Mouse (Mus musculus) small intestine, adult 2 months (tissue): Measurements from ENCODE around the gene Zfp809. TPM values are rescaled to one million over a fixed set of nuclear protein-coding genes. Genes with fewer than 3 reads are reported as not detected.

Source experiments
- H3K27ac ChIP-seq: fragments of 200-500 bp; 2 replicates; pipeline ENCODE4 v1.5.1; 2012; ENCODE audit warnings: low read depth, low read length, control low read depth, inconsistent platforms; ENCODE audit not compliant: insufficient read depth
- H3K27me3 ChIP-seq: fragments of 200-500 bp; 2 replicates; pipeline ENCODE4 v1.6.1; 2012; ENCODE audit warnings: mild to moderate bottlenecking, moderate library complexity, low read length, inconsistent platforms; ENCODE audit not compliant: control insufficient read depth, insufficient read depth
- H3K36me3 ChIP-seq: fragments of 200-500 bp; 2 replicates; pipeline ENCODE4 v1.6.1; 2012; ENCODE audit warnings: mild to moderate bottlenecking, low read length, control low read depth, inconsistent platforms; ENCODE audit not compliant: control insufficient read depth, insufficient read depth
- H3K4me1 ChIP-seq: fragments of 200-500 bp; 2 replicates; pipeline ENCODE4 v1.6.1; 2012; ENCODE audit warnings: low read length, inconsistent platforms, mixed read lengths; ENCODE audit not compliant: control insufficient read depth, insufficient read depth, insufficient read length
- H3K4me3 ChIP-seq: fragments of 200-500 bp; 2 replicates; pipeline ENCODE4 v1.5.1; 2012; ENCODE audit warnings: low read depth, mild to moderate bottlenecking, control low read depth, inconsistent platforms, low read length, moderate library complexity
- CTCF ChIP-seq: fragments of 200-500 bp; IDR thresholded peaks from 2 replicates; pipeline ENCODE4 v1.5.1; 2012; ENCODE audit warnings: low read depth, mild to moderate bottlenecking, control low read depth, inconsistent platforms, low read length, moderate library complexity, mixed read lengths; ENCODE audit not compliant: insufficient replicate concordance, insufficient read length; ENCODE audit errors: extremely low read depth
- POLR2A ChIP-seq: fragments of 200-500 bp; IDR thresholded peaks from 2 replicates; pipeline ENCODE4 v1.6.1; 2012; ENCODE audit warnings: low read depth, mild to moderate bottlenecking, control low read depth, inconsistent platforms, low read length, moderate library complexity
- WGBS: fragments of 180-500 bp; shearing (Covaris S2); methylation state at CpG from one replicate; pipeline ENCODE4 v1.1.7; 2018; 5-methylcytosine and 5-hydroxymethylcytosine counted together
- polyA plus RNA-seq: library from polyadenylated mRNA; depleted of rRNA; stranded (reverse); fragments of >200 nt; gene quantifications from 2 replicates; pipeline ENCODE4 v1.2.3, GENCODE M21; 2012; rRNA removed

Gene Zfp809
- 4.3 and 8.9 TPM in 2 replicates for polyA plus RNA-seq

DNA sequence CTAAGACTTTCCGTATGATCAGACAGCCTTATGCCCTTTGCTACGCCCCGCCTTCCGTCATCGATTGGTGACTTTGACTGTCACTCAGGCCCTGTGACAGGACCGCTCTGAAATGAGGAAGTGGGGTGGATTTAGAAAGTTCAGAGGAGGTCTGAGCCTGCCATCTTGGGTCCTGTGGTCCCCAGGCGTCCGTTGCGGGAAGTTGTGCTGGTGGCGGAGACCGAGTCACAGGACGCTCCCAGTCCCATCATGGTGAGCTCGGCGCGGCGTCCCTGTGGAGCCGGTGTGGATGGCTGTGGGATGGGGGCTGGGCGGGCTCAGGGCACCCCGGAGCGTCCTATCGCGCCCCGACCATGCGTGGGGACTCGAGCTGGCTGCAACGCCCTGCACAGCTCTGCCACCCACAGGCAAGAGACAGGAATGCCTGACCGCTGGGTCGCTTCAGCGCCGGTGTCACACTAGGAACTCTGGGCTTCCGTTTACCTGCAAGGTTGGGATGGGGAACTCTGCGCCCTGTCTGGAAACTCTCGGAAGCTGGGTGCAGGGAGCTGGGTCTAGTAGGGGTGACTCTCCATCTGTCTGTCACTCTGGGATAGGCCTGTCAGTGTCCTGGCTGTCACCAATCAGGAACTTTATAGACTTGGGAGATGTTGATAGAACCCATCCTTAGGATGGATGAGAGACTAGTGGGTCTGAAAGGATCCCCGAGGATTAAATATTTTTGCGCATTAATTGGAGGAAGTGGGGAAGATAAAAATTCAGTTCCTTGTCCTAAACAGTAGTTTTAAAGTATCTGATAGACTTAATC is at the start of gene Zfp809:
Gene Zfp809, plus strand, starts transcription at position 134 of the 808 bp plus-strand sequence.
- TF ChIP-seq CTCF (peak; percentile 54; the same call in 1 of the 2 replicates), POLR2A (peak; percentile 81)
- no peaks in the 10 kb centered on the region for H3K27me3 ChIP-seq
- under 1% methylated on average over 35 of the region's 35 CpGs for WGBS

DNA sequence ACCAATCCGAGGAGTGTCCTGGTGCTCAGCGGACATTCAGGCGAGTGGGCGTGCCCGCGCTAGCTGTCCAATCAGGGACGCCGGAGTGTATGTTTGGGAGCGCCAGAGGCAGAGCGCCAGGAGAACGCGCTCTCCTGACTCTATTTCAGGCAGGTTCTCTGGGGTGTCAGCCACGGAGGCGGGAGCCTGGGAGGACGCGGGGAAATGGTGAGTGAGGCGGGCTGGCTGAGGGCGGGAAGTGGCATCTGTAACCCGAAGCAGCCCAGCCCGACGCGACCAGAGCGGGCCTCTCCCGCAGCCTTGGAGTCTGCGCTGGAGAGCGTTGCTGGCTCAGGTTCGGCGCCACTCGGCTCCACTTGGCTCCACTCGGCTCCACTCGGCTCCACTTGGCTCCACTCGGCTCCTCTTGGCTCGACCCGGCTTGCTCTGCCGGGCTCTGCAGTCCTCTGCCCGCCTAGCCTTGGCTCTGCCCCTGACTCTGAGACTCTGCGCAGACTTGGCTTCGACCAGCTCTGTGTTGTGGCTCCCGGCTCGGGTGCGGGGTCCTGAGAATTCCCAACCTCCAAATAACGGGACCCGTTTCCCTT is 37.4 kb upstream of the Zfp809 start, which contains the start of gene Zfp872:
Gene Zfp872, plus strand, starts transcription at position 66 of the 587 bp plus-strand sequence.
- TF ChIP-seq CTCF = no peak
- WGBS = 29% methylated on average over 43 of the region's 43 CpGs
- no peak within 1 kb of the TSS for H3K27ac ChIP-seq

More for the DNA sequence above, at the start of gene Zfp809:
- Histone ChIP-seq H3K4me3 (peak within 1 kb of the TSS; percentile 70), H3K4me1 (peaks cover 2% of the 10 kb centered on the region; the same call in 1 of the 2 replicates), H3K36me3 (no peaks in the 10 kb centered on the region), H3K27ac (peak within 1 kb of the TSS; percentile 89)

DNA sequence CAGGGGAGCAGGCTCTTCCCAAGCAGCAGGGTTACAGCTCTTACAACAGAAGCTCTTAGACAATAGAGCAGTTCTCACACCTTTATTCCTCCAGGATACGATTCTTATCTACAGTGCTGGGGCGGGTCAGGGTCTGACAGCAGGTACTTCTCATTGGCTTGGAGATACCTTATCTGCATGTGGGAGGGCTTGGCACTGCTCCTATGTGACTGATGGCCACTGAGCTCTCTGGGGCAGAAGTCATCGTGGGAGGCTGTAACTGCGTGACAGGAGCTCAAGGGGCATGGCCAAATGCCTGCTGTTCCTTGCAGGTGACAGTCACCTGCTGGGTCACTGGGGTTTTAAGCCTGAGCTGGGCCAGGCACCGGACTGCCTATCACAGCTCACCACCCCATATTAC is 29.1 kb upstream of the Zfp809 start:
- WGBS = 8% methylated on average over 5 of the region's 5 CpGs
- Histone ChIP-seq H3K36me3 (no peaks in the 10 kb centered on the region), H3K4me1 (peaks cover 4% of the 10 kb centered on the region), H3K4me3 (no peak overlapping the region), H3K27ac (no peak overlapping the region; the same call in 1 of the 2 replicates), H3K27me3 (no peaks in the 10 kb centered on the region)
- TF ChIP-seq POLR2A (no peak), CTCF (no peak)

More for the DNA sequence above, 37.4 kb upstream of the Zfp809 start, which contains the start of gene Zfp872:
- Histone ChIP-seq H3K27me3 (peaks cover 4% of the 10 kb centered on the region), H3K4me3 (peak within 1 kb of the TSS; percentile 44), H3K4me1 (0 out of 2 replicates have a peak, but pooled peaks cover 2% of the 10 kb centered on the region), H3K36me3 (no peaks in the 10 kb centered on the region)

DNA sequence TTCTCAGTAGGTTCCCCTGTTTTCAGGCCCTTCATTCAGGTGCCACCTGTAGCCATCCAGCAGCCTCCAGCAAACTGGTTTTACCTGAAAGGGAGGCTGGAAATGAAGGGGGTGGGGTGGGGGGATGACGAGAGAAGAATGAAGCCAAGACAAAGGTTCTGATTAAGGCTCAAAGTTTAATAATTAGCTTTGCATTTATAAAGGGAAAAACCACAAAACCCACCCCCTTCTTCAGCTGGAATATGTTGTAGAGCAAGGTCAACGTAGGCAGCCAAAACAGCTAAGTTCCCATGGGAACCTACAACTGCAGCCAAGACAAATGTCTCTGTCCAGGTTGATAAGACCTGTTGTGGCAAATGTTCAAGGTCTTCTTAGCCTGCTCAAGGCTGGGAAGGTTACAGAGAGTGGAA is 11.7 kb upstream of the Zfp809 start:
- no peaks in the 10 kb centered on the region for H3K36me3 ChIP-seq
- WGBS = 11% methylated on average over 2 of the region's 2 CpGs
- H3K27ac ChIP-seq = no peak overlapping the region
- no peaks in the 10 kb centered on the region for H3K27me3 ChIP-seq
- peaks cover 2% of the 10 kb centered on the region; the same call in 1 of the 2 replicates for H3K4me1 ChIP-seq
- no peak for TF ChIP-seq POLR2A
- no peak for TF ChIP-seq CTCF
- no peak overlapping the region for H3K4me3 ChIP-seq

DNA sequence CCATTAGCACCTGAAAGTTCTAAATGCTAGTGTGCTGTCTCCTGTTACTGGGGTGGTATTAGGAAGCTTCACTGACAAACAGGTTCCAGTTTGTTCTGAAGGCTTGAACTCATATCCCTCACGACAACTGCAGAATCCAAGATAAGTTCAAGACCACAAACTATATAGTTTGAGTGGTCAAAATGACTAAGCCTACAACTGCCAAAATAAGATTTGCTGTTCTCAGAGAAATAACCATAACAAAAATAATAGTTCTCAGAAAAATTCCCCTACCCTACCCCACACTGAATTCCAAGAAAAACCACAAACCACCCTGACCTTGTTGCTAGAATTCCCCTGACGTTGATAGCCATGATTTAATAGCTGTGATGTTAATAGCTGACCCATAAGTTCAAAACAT is 11.0 kb upstream of the Zfp809 start:
- Histone ChIP-seq H3K27ac (no peak overlapping the region), H3K36me3 (no peaks in the 10 kb centered on the region), H3K4me3 (no peak overlapping the region), H3K27me3 (no peaks in the 10 kb centered on the region), H3K4me1 (peaks cover 2% of the 10 kb centered on the region; the same call in 1 of the 2 replicates)
- TF ChIP-seq POLR2A (no peak), CTCF (no peak)
- 60% methylated on average over 2 of the region's 2 CpGs for WGBS

DNA sequence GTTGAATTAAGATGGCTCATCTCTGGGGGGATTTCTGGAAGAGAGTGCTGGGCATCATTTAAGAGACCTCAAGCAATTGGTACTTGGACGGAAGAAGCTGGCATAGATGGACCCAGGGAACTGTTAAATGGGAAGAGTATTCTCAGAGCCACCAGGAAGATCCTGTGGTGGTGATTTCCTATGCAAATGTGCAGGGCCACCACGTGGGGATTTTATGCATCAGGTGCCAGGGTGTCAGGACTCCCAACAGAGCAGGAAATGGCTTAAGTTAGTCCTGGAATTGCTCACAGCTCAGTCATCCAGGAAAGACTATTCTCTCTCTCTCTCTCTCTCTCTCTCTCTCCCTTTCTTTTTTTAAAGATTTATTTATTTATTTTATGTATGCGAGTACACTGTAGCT is 8.8 kb upstream of the Zfp809 start:
- no peaks in the 10 kb centered on the region for H3K36me3 ChIP-seq
- no peak overlapping the region for H3K4me3 ChIP-seq
- H3K4me1 ChIP-seq = peaks cover 2% of the 10 kb centered on the region; the same call in 1 of the 2 replicates
- H3K27ac ChIP-seq = no peak overlapping the region
- no peak for TF ChIP-seq POLR2A
- TF ChIP-seq CTCF = no peak
- 42% methylated on average over 3 of the region's 3 CpGs for WGBS
- no peaks in the 10 kb centered on the region for H3K27me3 ChIP-seq

DNA sequence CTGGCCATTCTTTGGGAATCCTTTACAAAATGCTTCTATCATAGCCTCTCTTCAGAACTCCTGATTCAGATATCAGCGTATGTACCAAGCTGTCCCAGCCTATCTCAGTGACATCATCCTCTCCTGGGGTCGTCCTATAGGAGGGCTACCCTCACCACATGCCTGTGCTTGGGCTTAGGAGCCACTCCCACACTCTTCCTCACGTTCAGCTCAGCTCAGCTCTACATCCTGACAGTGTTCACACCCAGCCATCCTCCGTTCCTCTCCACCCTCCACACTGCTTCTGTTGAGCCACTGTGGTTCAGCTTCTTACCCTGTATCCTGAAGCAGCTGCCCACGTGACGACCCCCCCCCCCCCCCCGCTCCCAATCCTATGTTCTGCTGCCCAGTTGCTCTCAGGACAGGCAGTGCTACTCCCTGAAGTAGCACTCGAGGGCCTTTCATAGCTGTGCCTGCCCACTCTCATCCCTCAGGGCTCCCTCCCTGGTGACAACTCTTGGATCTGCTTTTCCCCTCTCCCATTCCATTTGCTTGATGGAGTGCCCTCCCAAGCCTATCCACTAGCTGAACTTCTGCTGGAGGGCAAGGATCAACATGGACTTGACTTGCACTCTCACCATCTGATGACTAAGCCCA is 7.5 kb upstream of the Zfp809 start:
- Histone ChIP-seq H3K4me1 (peaks cover 3% of the 10 kb centered on the region; the same call in 1 of the 2 replicates), H3K4me3 (no peak overlapping the region), H3K27me3 (no peaks in the 10 kb centered on the region), H3K27ac (no peak overlapping the region), H3K36me3 (no peaks in the 10 kb centered on the region)
- WGBS = 62% methylated on average over 8 of the region's 8 CpGs
- no peak for TF ChIP-seq POLR2A
